Mouse (Mus musculus): Measurements from ENCODE around the gene Mecr. TPM values are rescaled to one million over a fixed set of nuclear protein-coding genes. Genes with fewer than 3 reads are reported as not detected.

The Mecr gene
- polyA plus RNA-seq, 1 experiment from 2014 or later, result 44.6 TPM

DNA sequence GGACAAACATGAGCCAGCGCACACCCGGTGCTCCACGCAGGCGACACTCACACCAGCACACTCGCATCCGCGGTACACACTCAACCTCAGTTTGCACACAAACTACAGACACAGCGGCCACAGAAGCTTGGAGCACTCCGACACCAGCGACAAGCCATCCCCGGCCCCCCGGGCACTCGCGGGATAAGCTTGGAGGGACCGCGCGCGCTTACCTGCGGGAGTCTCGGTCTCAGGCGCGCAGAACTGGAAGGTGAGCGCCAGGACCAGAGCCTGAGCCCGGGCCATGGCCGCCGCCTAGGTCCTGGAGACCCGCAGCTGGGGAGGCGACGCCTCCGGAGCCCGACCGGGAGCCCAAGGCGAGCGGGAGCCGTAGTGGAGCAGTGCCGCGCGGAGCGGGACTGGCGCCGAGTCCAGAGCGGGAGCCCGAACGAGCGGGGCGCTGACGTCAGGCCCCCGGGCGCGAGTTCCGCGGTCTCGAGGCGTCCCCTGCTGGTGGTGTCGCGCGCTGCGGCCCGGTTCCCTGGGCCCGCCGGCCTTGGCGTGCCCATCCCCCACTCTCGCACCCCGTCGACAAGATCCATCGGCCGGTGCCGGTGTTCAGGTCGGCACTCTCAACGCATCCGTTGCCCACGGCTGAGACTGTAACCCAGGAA is 5.3 kb upstream of the Mecr start, which contains the start of gene Ptpru:
Ptpru (minus strand) TSS at position 417 of the 653 bp plus-strand sequence.
- H3K4me1 ChIP-seq, result peaks cover 41% of the 10 kb centered on the region
- peak within 1 kb of the TSS; percentile 99 for H3K4me2 ChIP-seq (replicated peaks)
- peaks cover 44% of the 10 kb centered on the region for H3K27me3 ChIP-seq
- H3K9ac ChIP-seq, result peak within 1 kb of the TSS; percentile 71
- peak within 1 kb of the TSS; percentile 66 for H3K4me3 ChIP-seq
- H3K36me3 ChIP-seq, result no peaks in the 10 kb centered on the region
- no peaks in the 10 kb centered on the region for H3K9me3 ChIP-seq (replicated peaks)
- H3K27ac ChIP-seq, result no peak within 1 kb of the TSS
- WGBS, result under 1% methylated on average over 67 of the region's 72 CpGs
- peak; percentile 79 for ATAC-seq (ENCODE audit: low FRiP score)

DNA sequence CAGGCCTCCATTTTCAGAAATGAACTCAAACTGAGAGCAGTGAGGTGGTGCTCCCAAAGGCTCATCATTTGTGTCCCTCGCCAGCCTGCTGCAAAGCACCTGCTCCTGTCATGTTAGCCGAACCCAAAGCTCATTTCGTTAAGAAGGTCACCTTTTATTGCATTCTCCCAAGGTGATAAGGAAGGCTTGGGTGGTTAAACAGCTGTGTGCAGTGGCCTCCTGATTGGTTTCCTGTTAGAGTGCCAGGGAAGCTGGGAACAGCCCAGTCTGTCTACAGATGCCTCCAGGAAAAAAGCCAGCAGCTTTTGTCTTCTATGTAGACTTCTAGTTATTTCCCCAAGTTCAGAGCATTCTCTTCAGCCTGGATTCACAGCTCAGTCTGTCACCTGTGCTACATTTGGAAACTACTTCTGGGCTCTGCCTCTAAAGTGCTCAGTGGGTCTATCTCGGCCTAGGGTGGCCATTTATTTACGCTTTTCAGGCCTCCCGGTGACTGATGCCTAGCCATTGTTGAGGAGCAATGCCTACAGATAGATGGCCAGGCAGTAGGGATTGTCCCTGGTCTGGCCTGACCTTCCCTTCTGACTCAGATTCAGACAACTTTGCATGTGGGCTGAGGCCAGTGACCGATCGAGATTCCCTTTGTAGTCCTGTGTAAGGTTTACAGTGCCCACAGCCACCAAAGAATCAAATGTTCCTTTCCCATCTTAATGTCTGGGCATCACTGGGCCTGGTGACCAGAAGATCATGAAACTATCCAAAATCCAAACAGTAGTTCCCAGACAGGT is 2.9 kb downstream of the Mecr start:
- no peaks in the 10 kb centered on the region for H3K9me3 ChIP-seq (replicated peaks)
- H3K4me3 ChIP-seq, result no peak overlapping the region
- H3K36me3 ChIP-seq, result no peaks in the 10 kb centered on the region
- peaks cover 6% of the 10 kb centered on the region for H3K27me3 ChIP-seq
- H3K9ac ChIP-seq, result no peak overlapping the region
- H3K27ac ChIP-seq, result peak overlapping the region; percentile 32; the same call in 1 of the 2 replicates
- 85% methylated on average over 8 of the region's 8 CpGs for WGBS
- H3K4me1 ChIP-seq, result peaks cover 43% of the 10 kb centered on the region
- no peak for ATAC-seq (ENCODE audit: low FRiP score)
- H3K4me2 ChIP-seq (replicated peaks), result no peak overlapping the region

DNA sequence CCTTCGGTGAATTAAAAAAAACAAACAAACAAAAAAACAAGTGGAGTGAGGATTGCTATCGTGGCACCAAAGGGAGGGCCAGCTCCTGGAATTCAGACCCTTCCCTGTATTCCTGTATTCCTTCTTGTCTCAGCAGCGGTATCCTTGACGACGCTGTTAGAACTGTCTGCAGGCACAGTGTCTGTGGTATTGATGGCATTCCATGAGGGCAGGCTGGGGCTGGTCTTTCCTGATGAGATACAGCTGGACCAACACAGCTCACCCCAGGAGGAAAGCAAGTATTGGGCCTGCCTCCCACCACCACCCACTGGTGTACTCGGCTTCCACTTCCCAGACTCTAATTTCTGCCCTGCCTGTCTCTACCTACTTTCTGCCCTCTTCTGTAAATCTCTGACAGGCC is 4.8 kb downstream of the Mecr start:
- H3K4me2 ChIP-seq (replicated peaks), result no peak overlapping the region
- peaks cover 45% of the 10 kb centered on the region for H3K4me1 ChIP-seq
- H3K4me3 ChIP-seq, result no peak overlapping the region
- no peaks in the 10 kb centered on the region for H3K36me3 ChIP-seq
- ATAC-seq (ENCODE audit: low FRiP score), result no peak
- H3K9ac ChIP-seq, result no peak overlapping the region; the same call in 1 of the 2 replicates
- peak overlapping the region; percentile 66 for H3K27ac ChIP-seq
- no peaks in the 10 kb centered on the region for H3K9me3 ChIP-seq (replicated peaks)
- no peaks in the 10 kb centered on the region for H3K27me3 ChIP-seq
- WGBS, result 59% methylated on average over 6 of the region's 6 CpGs

DNA sequence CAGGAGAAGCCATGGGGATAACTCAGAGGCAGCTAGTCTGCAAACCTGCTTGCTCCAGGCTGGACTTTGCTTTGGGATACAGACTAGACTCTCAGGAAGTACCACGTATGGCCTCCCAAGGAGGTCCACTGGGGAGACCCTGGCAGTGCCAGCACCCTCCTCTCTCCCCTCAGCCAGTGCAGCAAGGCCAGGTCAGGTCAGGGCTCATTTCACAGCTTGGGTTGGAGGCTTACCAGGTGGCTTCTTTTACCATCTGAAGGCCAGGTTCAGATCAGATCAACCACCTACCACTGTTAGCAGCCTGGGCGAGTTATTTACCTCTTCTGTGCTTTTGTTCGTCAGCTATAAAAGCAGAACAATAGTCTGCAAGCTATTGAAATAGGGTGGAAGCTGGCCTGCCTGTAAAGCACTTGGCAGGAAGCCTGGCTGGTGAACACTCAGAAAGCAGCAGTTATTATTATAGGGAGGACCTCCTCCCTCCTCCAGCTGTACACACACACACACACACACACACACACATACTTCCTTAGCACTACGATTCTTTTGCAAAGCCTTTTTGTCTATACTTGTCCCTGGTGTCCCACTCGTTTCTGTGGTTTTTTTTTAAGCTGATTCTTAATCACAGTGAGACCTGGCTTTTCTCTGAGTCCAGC is 6.8 kb downstream of the Mecr start:
- WGBS, result 31% methylated on average over 5 of the region's 5 CpGs
- Histone ChIP-seq H3K4me1 (peaks cover 34% of the 10 kb centered on the region), H3K4me3 (no peak overlapping the region), H3K36me3 (no peaks in the 10 kb centered on the region), H3K9me3 (replicated peaks) (no peaks in the 10 kb centered on the region), H3K27ac (peak overlapping the region; percentile 60), H3K4me2 (replicated peaks) (no peak overlapping the region), H3K27me3 (no peaks in the 10 kb centered on the region), H3K9ac (no peak overlapping the region)
- no peak for ATAC-seq (ENCODE audit: low FRiP score)

DNA sequence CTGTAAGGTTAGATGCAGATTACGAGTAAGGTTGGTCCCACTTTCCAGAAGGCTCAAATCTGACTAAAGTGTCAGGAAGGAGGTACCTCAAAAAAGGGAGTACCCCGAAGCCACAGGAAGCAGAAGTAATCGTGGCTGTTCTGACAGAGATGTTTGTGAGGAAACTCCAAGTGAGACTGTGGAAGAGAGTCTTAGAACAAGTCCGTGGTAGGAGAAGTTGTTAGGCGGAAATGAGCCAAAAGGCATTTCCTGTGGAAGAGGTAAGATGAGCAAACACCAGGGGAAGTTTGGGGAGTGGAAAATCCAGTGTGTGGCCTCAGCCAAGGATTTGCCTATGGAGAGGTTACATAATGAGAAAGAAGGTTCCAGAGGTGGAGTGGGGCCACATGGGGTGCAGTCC is 11.7 kb downstream of the Mecr start:
- no peak for ATAC-seq (ENCODE audit: low FRiP score)
- Histone ChIP-seq H3K4me1 (peaks cover 8% of the 10 kb centered on the region), H3K36me3 (peaks cover 16% of the 10 kb centered on the region), H3K9ac (no peak overlapping the region), H3K27me3 (no peaks in the 10 kb centered on the region), H3K9me3 (replicated peaks) (no peaks in the 10 kb centered on the region), H3K27ac (no peak overlapping the region), H3K4me2 (replicated peaks) (no peak overlapping the region), H3K4me3 (no peak overlapping the region)
- WGBS, result 85% methylated on average over 5 of the region's 5 CpGs

DNA sequence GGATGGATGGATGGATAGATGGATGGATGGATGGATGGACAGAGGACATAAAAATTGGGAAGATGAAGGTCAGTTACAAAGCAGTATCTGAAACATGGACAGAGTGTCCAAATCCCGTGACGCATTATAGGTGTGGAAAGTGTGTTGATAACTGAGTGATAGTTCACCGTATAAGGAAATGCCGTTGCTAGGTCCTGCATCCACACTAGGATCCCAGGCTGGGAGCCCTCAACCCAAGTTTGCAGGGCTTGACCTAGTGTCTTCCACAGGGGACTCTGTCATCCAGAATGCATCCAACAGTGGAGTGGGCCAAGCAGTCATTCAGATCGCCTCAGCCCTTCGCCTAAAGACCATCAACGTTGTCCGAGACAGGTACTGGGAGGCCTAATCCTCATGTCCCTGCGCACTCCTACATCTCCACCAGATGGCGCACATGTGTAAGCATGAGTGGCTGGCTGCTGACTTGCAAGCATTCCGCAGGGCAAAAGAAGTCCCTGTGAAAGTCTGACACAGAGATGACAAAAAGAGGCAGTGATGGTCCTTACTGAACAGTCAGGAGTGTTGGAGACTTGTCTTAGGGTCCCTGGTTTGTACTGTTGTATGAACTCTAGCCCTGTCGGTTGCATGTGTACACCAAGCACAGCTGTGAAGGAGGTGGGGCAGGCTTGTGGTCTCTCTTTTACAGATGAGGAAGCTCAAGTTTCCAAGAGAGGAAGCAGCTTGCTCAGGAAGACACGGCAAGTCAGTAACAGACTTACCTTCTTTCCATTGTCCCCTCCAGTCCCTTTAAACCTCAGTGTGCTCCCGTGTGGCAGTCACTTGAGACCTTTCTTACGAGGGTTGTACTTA is 17.4 kb downstream of the Mecr start:
- no peak for ATAC-seq (ENCODE audit: low FRiP score)
- Histone ChIP-seq H3K9ac (no peak overlapping the region), H3K4me3 (no peak overlapping the region), H3K4me1 (0 out of 2 replicates have a peak, but pooled peaks cover 5% of the 10 kb centered on the region), H3K36me3 (peaks cover 39% of the 10 kb centered on the region), H3K9me3 (replicated peaks) (no peaks in the 10 kb centered on the region), H3K27ac (no peak overlapping the region), H3K4me2 (replicated peaks) (no peak overlapping the region), H3K27me3 (no peaks in the 10 kb centered on the region)
- 48% methylated on average over 15 of the region's 15 CpGs for WGBS

DNA sequence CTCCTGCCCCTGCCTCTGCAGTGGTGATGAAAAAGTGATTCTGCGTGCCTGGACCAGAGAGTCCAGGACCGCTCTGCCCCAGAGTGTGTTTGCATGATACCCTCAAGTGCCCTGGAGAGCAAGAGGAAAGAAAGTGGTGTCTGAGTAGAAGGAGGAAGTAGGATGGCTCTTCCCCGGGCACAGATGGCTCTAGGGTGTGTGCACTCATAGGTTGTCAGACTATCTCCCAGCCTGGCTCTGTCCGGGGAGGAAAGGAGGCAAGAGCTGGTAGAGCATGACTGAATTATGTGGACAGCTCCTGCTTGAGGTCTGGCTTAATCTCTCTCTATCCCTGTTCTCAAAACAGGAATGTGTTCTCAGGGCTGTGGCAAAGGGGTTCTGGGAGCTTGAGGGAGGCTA is 18.1 kb downstream of the Mecr start:
- Histone ChIP-seq H3K4me3 (no peak overlapping the region), H3K27ac (no peak overlapping the region), H3K4me1 (0 out of 2 replicates have a peak, but pooled peaks cover 5% of the 10 kb centered on the region), H3K4me2 (replicated peaks) (no peak overlapping the region), H3K27me3 (no peaks in the 10 kb centered on the region), H3K9me3 (replicated peaks) (no peaks in the 10 kb centered on the region), H3K36me3 (peaks cover 43% of the 10 kb centered on the region), H3K9ac (no peak overlapping the region)
- WGBS, result 82% methylated on average over 4 of the region's 4 CpGs
- ATAC-seq (ENCODE audit: low FRiP score), result no peak

DNA sequence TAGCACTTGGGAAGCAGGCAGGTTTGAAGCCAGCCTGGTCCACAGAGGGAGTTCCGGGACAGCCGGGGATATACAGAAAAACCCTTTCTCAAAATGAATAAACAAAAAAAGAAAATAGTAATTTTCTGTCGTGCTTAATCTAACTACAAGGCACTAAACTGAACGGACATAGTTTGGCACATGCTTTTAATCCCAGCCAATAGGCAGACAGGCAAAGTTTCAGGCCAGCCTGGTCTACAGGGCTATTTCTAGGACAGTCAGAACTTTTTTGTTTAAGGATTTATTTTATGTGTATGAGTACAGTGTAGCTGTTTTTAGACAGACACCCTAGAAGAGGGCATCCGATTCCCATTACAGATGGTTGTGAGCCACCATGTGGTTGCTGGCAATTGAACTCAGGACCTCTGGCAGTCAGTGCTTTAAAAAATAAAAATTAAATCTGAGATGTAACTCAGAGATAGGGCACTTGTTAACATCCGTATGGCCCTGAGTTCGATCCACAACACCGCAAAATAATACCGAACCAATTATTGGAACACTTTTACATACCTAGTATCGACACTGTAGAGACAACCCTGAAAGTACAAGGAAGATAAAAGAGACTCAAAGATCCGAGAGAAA is 29.5 kb downstream of the Mecr start:
- 12% methylated on average over 11 of the region's 11 CpGs for WGBS
- Histone ChIP-seq H3K4me1 (peaks cover 30% of the 10 kb centered on the region), H3K4me3 (peak overlapping the region; percentile 97), H3K9ac (peak overlapping the region; percentile 100), H3K36me3 (no peaks in the 10 kb centered on the region; the same call in 1 of the 2 replicates), H3K27me3 (no peaks in the 10 kb centered on the region), H3K4me2 (replicated peaks) (peak overlapping the region; percentile 95), H3K9me3 (replicated peaks) (no peaks in the 10 kb centered on the region), H3K27ac (peak overlapping the region; percentile 100)
- peak; percentile 50 for ATAC-seq (ENCODE audit: low FRiP score)

DNA sequence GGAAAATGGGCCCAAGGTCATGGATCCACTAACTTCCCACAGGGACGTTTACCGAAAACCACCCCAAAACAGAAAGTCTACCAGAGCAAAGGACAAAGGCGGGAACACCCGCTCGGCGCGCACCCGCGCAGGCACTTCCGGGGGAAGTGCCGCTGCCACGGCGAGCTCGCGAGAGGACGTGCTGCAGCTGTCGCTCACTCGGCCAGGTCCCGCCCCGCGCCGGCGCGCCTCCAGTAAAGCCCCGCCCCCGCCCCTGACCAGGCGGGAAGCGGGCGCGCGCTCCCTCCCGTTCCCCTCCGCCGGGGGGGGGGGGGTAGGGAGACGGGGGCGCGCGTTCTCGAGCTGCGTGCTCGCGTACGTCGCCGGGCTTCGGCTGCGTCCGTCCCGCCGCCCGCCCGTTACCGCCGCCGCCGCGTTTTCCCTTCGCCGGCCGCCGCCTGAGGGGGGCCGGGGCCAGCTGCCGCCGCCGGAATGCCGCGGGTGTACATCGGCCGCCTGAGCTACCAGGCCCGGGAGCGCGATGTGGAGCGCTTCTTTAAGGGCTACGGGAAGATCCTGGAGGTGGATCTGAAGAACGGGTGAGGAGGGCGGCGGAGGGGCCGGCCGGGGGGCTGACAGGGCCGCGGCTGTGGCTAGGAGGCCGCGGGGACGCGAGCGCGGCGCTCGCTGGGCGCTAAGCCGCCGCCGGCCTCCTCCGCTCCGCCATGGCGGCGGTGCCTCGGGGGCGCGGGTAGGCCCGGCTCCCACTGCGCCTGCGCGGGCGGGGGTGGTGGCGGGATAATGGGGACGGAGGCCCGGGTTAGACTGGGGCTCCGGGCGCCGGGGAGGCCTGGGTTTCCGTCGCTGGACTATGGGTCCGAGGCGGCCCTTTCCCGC is 30.3 kb downstream of the Mecr start, which contains the start of gene Srsf4:
Srsf4 (plus strand) TSS at position 325 of the 876 bp plus-strand sequence.
- H3K4me2 ChIP-seq (replicated peaks), result peak within 1 kb of the TSS; percentile 95
- peak within 1 kb of the TSS; percentile 97 for H3K4me3 ChIP-seq
- peak within 1 kb of the TSS; percentile 100 for H3K27ac ChIP-seq
- H3K4me1 ChIP-seq, result peaks cover 30% of the 10 kb centered on the region
- WGBS, result under 1% methylated on average over 96 of the region's 116 CpGs
- H3K9me3 ChIP-seq (replicated peaks), result no peaks in the 10 kb centered on the region
- no peaks in the 10 kb centered on the region for H3K36me3 ChIP-seq
- peak; percentile 94 for ATAC-seq (ENCODE audit: low FRiP score)
- peak within 1 kb of the TSS; percentile 100 for H3K9ac ChIP-seq
- H3K27me3 ChIP-seq, result no peaks in the 10 kb centered on the region

DNA sequence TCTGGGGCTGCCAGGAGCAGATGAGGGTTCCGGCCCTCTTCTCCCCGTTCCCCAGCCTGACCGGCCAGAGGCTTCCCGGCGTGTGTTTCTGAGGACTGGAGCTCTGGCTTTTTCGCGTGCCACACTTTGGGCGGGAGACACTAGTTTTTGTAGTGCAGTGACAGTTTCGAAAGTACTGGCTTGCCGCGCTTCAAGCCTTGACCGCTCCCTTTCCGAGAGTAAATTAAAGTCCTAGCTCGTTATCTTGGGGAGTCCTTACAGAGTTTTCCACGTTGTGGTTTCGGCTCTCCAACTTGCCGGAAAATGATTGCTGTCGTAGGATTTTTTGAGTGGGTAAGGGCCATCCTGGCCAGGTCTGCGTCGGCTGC is 30.9 kb downstream of the Mecr start:
- 0% methylated on average over 20 of the region's 20 CpGs for WGBS
- Histone ChIP-seq H3K36me3 (no peaks in the 10 kb centered on the region), H3K9me3 (replicated peaks) (no peaks in the 10 kb centered on the region), H3K4me2 (replicated peaks) (peak overlapping the region; percentile 95), H3K27ac (peak overlapping the region; percentile 100), H3K9ac (peak overlapping the region; percentile 100), H3K4me3 (peak overlapping the region; percentile 97), H3K4me1 (peaks cover 30% of the 10 kb centered on the region), H3K27me3 (no peaks in the 10 kb centered on the region)
- ATAC-seq (ENCODE audit: low FRiP score), result no peak
